Comparison of ENCODE assay signal across 8 mouse cellular contexts in the genomic region with DNA sequence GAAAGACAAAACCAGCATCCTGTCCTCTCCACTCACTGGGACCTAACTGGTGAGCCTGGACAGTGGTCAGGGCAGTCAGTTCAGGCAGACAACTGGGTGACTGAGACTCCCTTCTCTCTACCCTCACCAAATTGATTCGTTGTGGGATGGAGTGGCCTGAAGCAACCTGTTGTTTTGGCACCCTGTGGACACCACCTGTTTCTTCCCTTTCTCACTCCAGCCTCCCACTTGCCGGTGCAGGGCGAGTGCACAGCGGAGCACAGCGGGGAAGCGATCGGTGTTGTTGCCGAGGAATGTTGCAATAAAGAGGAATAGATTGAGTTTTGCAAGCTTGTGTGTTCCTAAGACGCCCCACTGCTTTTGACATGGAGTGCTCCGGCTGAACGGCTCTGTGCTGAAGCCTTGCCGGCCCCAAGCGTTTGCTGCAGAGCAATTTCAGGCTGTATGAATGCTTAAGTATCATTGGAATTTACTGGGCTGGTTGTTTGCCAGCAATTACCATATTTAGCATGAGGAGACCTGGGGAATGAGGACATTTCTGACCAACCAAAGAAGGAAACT. TPM values are rescaled to one million over a fixed set of nuclear protein-coding genes. Genes with fewer than 3 reads are reported as not detected.
DNase-seq lines count a peak whose midpoint lies in the region; ATAC-seq and TF ChIP-seq lines count a peak whose summit lies in the region.

No protein-coding gene starts in this region.

- peak; percentile 69; the same call in 1 of the 2 replicates for ATAC-seq in forebrain, embryonic 12.5 days (ENCODE audit: low FRiP score)
- peak; percentile 13 to 34; a peak in 2 of 4 replicates for ATAC-seq in hematopoietic stem cell, adult 5-6 weeks (replicated peaks in 1 of 2; ENCODE audit: insufficient read depth in 1 of 2, low FRiP score in 2 of 2, low TSS enrichment in 1 of 2, low read depth in 1 of 2, poor library complexity in 2 of 2, severe bottlenecking in 2 of 2)
- peak; percentile 85 for ATAC-seq in limb, embryonic 13.5 days (ENCODE audit: low FRiP score, low read depth)
- ATAC-seq in midbrain, embryonic 13.5 days: peak; percentile 71

- peak overlapping the region; percentile 44 for H3K4me2 ChIP-seq in forebrain, embryonic 12.5 days
- H3K4me2 ChIP-seq in limb, embryonic 13.5 days (replicated peaks): peak overlapping the region; percentile 59
- peak overlapping the region; percentile 40 for H3K4me2 ChIP-seq in midbrain, embryonic 13.5 days (replicated peaks)

- no peak overlapping the region for H3K9ac ChIP-seq in forebrain, embryonic 12.5 days
- peak overlapping the region; percentile 48; the same call in 1 of the 2 replicates for H3K9ac ChIP-seq in limb, embryonic 13.5 days
- peak overlapping the region; percentile 46; the same call in 1 of the 2 replicates for H3K9ac ChIP-seq in midbrain, embryonic 13.5 days (replicated peaks)

- H3ac ChIP-seq in C2C12 (ENCODE audit: control insufficient read depth, insufficient read length, low read depth): peak overlapping the region; percentile 1

- peaks cover 90% of the 10 kb centered on the region for H3K79me3 ChIP-seq in C2C12 (ENCODE audit: low read depth)

- H3K4me1 ChIP-seq in bone marrow, adult 2 months (ENCODE audit: control insufficient read depth, insufficient read depth, low read length): peaks cover 11% of the 10 kb centered on the region
- peaks cover 67% of the 10 kb centered on the region for H3K4me1 ChIP-seq in forebrain, embryonic 12.5 days
- peaks cover 86% of the 10 kb centered on the region for H3K4me1 ChIP-seq in limb, embryonic 13.5 days
- H3K4me1 ChIP-seq in midbrain, embryonic 13.5 days (replicated peaks): peaks cover 55% of the 10 kb centered on the region

- TF ChIP-seq POLR2A in bone marrow, adult 2 months (IDR thresholded peaks at IDR 0.05; ENCODE audit: borderline replicate concordance, control insufficient read depth, low read depth, low read length): no peak; the same call in 1 of the 2 replicates

- no peaks in the 10 kb centered on the region for H3K27me3 ChIP-seq in C2C12 (ENCODE audit: control insufficient read depth, insufficient read depth, insufficient read length)
- peaks cover 4% of the 10 kb centered on the region; the same call in 1 of the 2 replicates for H3K27me3 ChIP-seq in forebrain, embryonic 12.5 days
- no peaks in the 10 kb centered on the region for H3K27me3 ChIP-seq in limb, embryonic 13.5 days
- no peaks in the 10 kb centered on the region; the same call in 1 of the 2 replicates for H3K27me3 ChIP-seq in midbrain, embryonic 13.5 days

- H3K36me3 ChIP-seq in C2C12 (ENCODE audit: control insufficient read depth, insufficient read depth): peaks cover 8% of the 10 kb centered on the region
- no peaks in the 10 kb centered on the region for H3K36me3 ChIP-seq in forebrain, embryonic 12.5 days (replicated peaks)
- H3K36me3 ChIP-seq in limb, embryonic 13.5 days: no peaks in the 10 kb centered on the region
- no peaks in the 10 kb centered on the region for H3K36me3 ChIP-seq in midbrain, embryonic 13.5 days

- 30% methylated on average over 13 of the region's 13 CpGs for WGBS in bone marrow, adult 2 months
- WGBS in forebrain, embryonic 12.5 days: 2% methylated on average over 13 of the region's 13 CpGs
- WGBS in limb, embryonic 13.5 days: 3% methylated on average over 13 of the region's 13 CpGs
- WGBS in midbrain, embryonic 13.5 days: 1% methylated on average over 13 of the region's 13 CpGs

- no peaks in the 10 kb centered on the region for H3K9me3 ChIP-seq in forebrain, embryonic 12.5 days
- no peaks in the 10 kb centered on the region for H3K9me3 ChIP-seq in limb, embryonic 13.5 days
- H3K9me3 ChIP-seq in midbrain, embryonic 13.5 days: no peaks in the 10 kb centered on the region

- DNase-seq in spleen, postnatal 14 days (ENCODE audit: low spot score in 2 of 2): no peak
- no peak for DNase-seq in spleen, postnatal 4 days (ENCODE audit: low spot score in 2 of 2)

- H3K27ac ChIP-seq in bone marrow, adult 2 months (ENCODE audit: control insufficient read depth, insufficient read depth, low read depth, low read length, poor library complexity): peak overlapping the region; percentile 64
- H3K27ac ChIP-seq in forebrain, embryonic 12.5 days: peak overlapping the region; percentile 84
- peak overlapping the region; percentile 93 for H3K27ac ChIP-seq in limb, embryonic 13.5 days
- H3K27ac ChIP-seq in midbrain, embryonic 13.5 days: peak overlapping the region; percentile 65

- peaks cover 96% of the 10 kb centered on the region for H3K79me2 ChIP-seq in C2C12 (ENCODE audit: control insufficient read depth, insufficient read depth)

- no peak for TF ChIP-seq CTCF in C2C12 (IDR thresholded peaks at IDR 0.05; ENCODE audit: control insufficient read depth, insufficient read depth, insufficient read length)
- TF ChIP-seq CTCF in bone marrow, adult 2 months (IDR thresholded peaks at IDR 0.05; ENCODE audit: control insufficient read depth, insufficient read depth, low read length): peak; percentile 4; the same call in 1 of the 2 replicates

- H3K4me3 ChIP-seq in C2C12 (ENCODE audit: insufficient read depth, poor library complexity, severe bottlenecking): no peak overlapping the region
- H3K4me3 ChIP-seq in bone marrow, adult 2 months (replicated peaks; ENCODE audit: control insufficient read depth, low read depth, low read length): peak overlapping the region; percentile 25
- H3K4me3 ChIP-seq in forebrain, embryonic 12.5 days (replicated peaks): peak overlapping the region; percentile 5
- peak overlapping the region; percentile 22 for H3K4me3 ChIP-seq in limb, embryonic 13.5 days
- peak overlapping the region; percentile 4; the same call in 1 of the 2 replicates for H3K4me3 ChIP-seq in midbrain, embryonic 13.5 days (replicated peaks)

TF ChIP-seq in C2C12, 6 proteins besides CTCF, POLR2A, EP300 and RAD21:
- TF ChIP-seq CEBPB (IDR thresholded peaks at IDR 0.05; ENCODE audit: low read depth) (peak; percentile 62), MAX (IDR thresholded peaks at IDR 0.05) (no peak), MYOG (IDR thresholded peaks at IDR 0.05; ENCODE audit: control insufficient read depth, extremely low read depth, insufficient read length) (no peak), USF1 (IDR thresholded peaks at IDR 0.05; ENCODE audit: low read depth) (no peak), MYOD1 (IDR thresholded peaks at IDR 0.05; ENCODE audit: control insufficient read depth, insufficient read length, low read depth) (peak; percentile 47), FOSL1 (IDR thresholded peaks at IDR 0.05; ENCODE audit: insufficient read depth, low read length, poor library complexity, severe bottlenecking) (no peak)

RNA-seq across cellular contexts. Expression of a gene that starts 11.0 kb away (rescaled TPM):
- polyA plus RNA-seq in C2C12 (2012; fragmentation: generic; extraction: Trizol): 15.6 TPM
- polyA plus RNA-seq in bone marrow, adult 2 months (2011; ENCODE audit: insufficient read depth, insufficient read length, low replicate concordance, missing spikeins): 10.0 and 22.9 TPM in 2 replicates
- 27.6 and 29.0 TPM in 2 replicates for polyA plus RNA-seq in forebrain, embryonic 12.5 days (2016; fragmentation: Nextera tagmentation; extraction: Ambion mirVana)
- 46.6 and 58.7 TPM in 2 replicates for total RNA-seq in hematopoietic stem cell, adult 5-6 weeks (2017)
- polyA plus RNA-seq in limb, embryonic 13.5 days (2015; fragmentation: Nextera tagmentation; extraction: Ambion mirVana): 39.9 and 43.5 TPM in 2 replicates
- polyA plus RNA-seq in midbrain, embryonic 13.5 days (2015; fragmentation: Nextera tagmentation; extraction: Ambion mirVana): 9.0 and 10.0 TPM in 2 replicates

Comparison
In these comparisons a context has a peak if more than half of its experiments do, and no peak if none do; other contexts are left out.
1. ATAC-seq: peak in every context shown above with its lines; median percentile 85 in limb, embryonic 13.5 days; 71 in midbrain, embryonic 13.5 days; 69 in forebrain, embryonic 12.5 days; 24 in hematopoietic stem cell, adult 5-6 weeks.